Mouse (Mus musculus): Measurements from ENCODE around the gene Col10a1.
"Not testable (repeated sequence)": the region's sequence is repeated elsewhere in the genome, so short reads cannot be mapped to it uniquely, and the experiment has no call there.

Gene Col10a1

GRCm38 (mm10) chr10:34389681-34390080 is at the start of gene Col10a1:
Gene Col10a1 (plus strand): TSS chr10:34389981.
- DNase-seq (ENCODE audit: low spot score) = no peak

- DNase-seq (ENCODE audit: low spot score) = no peak
Measured at GRCm38 (mm10) chr10:34341014-34341413, 48.8 kb upstream of the Col10a1 start.

- no peak for DNase-seq (ENCODE audit: low spot score)
Measured at GRCm38 (mm10) chr10:34341886-34342285, 47.9 kb upstream of the Col10a1 start.

GRCm38 (mm10) chr10:34352166-34352565 is 37.6 kb upstream of the Col10a1 start:
- no peak for DNase-seq (ENCODE audit: low spot score)

- DNase-seq (ENCODE audit: low spot score) = no peak
Measured at GRCm38 (mm10) chr10:34358263-34358662, 31.5 kb upstream of the Col10a1 start.

GRCm38 (mm10) chr10:34363756-34364155 is 26.0 kb upstream of the Col10a1 start:
- no peak for DNase-seq (ENCODE audit: low spot score)

- peak; percentile 5 for DNase-seq (ENCODE audit: low spot score)
Measured at GRCm38 (mm10) chr10:34368138-34368537, 21.6 kb upstream of the Col10a1 start.

GRCm38 (mm10) chr10:34373332-34373731 is 16.4 kb upstream of the Col10a1 start:
- no peak for DNase-seq (ENCODE audit: low spot score)

- DNase-seq (ENCODE audit: low spot score) = no peak
Measured at GRCm38 (mm10) chr10:34385636-34386035, 4.1 kb upstream of the Col10a1 start.

GRCm38 (mm10) chr10:34396959-34397358 is 7.2 kb downstream of the Col10a1 start:
- no peak for DNase-seq (ENCODE audit: low spot score)

GRCm38 (mm10) chr10:34399267-34399666 is 9.5 kb downstream of the Col10a1 start:
- DNase-seq (ENCODE audit: low spot score) = no peak

- DNase-seq (ENCODE audit: low spot score) = peak; percentile 96
Measured at GRCm38 (mm10) chr10:34418204-34418756, 28.5 kb downstream of the Col10a1 start, which contains the start of gene Nt5dc1. Gene Nt5dc1 (minus strand): TSS chr10:34418552.

- not testable (repeated sequence) for DNase-seq (ENCODE audit: low spot score)
Measured at GRCm38 (mm10) chr10:34418794-34419193, 29.0 kb downstream of the Col10a1 start.

GRCm38 (mm10) chr10:34431783-34432182 is 42.0 kb downstream of the Col10a1 start:
- peak; percentile 22 for DNase-seq (ENCODE audit: low spot score)

- not testable (repeated sequence) for DNase-seq (ENCODE audit: low spot score)
Measured at GRCm38 (mm10) chr10:34434191-34434590, 44.4 kb downstream of the Col10a1 start.
